Mouse (Mus musculus) NIH3T3 (cell line): Measurements from ENCODE around the gene Rac2.

Experiments
- DNase-seq: peaks from one replicate; pipeline ENCODE4 v3.0.0-alpha.2; 2012; ENCODE audit warnings: low read depth

Rac2 gene

DNA sequence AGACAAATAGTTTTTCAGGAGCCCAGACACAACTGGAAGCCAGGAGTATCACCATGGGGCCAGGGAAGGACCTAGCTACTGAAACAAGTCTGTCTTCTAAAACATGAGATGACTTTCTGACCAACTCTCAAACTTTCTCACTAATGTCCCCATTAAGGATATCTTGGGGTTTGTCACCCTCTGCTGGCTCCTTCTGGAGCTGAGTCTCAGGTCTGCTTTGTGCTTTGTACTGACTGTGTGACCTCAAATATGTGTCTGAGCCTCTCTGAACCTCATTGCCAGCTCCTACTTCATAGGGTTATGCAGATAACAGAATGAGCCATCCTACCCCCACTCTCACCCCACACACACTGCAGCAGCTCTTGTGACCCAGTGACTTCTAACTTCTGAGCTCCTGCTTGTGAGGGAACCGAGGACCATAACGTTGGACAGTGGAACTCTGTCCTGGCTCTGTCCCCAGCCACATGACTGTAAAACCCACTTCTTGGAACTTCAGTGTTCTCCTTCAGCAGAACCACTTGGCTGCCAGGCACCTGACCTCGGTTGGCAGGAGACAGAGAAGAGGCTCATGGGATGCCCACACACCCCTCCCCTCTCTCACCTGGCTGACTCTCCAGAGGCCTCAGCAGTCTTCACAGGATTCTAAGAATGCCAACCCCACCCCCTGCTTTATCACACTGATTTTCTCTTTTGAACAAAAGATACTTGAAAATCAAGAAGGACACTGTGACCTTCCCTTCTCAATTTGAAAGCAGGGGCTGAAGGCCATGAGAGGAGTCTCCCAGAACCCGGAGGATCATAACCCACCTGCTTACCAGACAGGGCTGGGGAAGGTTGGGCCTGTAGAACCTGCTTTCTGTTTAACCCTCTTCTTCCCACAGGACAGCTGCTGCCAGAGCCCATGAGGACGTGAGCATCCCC is 24.9 kb downstream of the Rac2 start:
- peak; percentile 53 for DNase-seq

DNA sequence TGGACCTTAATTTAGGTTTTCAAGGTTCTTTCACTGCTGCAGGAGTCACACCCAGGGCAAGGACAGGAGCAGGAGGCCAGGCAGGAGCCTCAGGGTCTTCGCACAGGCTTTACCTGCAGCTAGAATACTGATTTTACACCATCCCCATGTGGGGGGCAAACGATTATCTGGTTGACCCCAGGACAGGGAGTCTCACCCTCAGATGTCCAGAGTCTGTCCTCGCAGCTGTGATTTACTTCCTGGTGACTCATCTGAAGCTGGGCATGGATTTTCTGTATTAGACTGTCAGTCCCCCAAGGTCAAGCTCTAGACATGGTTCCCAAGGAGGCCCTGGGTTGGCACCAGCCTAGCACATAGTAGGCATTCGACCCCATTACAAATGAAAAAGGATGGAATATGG is 26.5 kb downstream of the Rac2 start:
- no peak for DNase-seq

DNA sequence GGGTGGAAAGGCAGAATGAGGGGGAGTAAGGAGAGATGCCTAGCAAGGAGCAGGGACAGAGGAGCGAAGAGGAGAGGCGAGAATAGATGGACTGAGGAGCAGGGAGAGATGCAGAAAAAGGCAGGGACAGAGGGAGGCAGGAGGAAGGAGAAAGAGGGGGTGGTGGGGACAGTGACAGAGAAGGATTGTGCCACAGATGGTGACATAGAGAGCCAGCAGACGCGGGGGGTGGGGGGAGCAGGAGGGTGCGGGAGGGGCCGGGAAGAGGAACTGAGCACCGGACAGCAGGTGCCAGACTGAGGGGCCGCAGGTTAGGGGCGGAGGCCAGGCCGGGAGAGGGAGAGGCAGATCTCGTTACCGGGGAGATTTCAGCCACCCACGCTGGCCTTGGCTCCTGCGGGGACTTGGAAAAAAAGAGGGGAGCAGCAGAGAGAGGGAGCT is 28.0 kb downstream of the Rac2 start, which contains the start of gene Sstr3:
Gene Sstr3 (minus strand): TSS at position 125 of the 441 bp plus-strand sequence.
- DNase-seq, result no peak

DNA sequence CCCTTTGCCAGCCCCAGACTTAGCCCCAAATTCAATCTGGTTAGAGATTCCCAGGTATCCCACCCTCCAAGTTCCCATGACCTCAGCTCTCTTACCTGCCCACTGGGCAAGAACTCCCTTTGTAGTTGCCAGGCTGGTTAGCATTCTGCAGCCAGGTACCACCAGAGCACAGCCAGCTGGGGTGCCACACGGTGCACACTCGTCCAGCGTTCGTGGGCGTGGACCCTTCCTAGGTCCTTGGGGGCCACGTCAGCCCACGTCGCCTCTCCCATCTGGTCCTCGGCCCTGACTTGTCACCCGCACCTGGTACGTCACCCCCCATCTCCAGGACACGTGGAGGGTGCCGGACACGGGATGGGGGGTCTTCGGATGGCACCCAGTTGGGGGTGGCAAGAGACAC is 28.5 kb downstream of the Rac2 start:
- DNase-seq, result no peak

DNA sequence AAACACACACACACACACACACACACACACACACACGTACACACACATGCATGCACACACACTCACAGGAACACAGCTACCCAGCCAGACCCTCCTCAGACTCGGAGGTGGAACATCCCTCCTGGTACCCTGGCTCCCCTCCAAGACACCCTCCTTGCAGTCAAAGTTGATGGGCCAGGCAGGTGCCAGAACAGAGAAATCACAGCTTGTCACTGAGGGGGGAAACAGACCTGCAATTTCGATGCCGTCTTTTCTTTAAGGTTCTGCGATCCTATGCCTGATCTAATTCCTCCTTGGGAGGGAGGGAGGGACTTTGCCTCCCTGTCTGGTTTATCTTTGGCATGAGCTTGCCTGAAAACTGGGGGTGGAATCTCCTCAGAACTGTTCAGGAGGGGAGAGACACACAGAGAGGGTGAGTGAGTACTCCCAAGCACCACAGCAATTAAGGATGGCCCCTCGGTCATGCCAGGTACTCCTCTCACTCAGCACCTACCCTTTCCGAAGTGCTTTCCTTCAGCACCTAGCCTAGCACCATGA is 29.7 kb downstream of the Rac2 start:
- no peak for DNase-seq

DNA sequence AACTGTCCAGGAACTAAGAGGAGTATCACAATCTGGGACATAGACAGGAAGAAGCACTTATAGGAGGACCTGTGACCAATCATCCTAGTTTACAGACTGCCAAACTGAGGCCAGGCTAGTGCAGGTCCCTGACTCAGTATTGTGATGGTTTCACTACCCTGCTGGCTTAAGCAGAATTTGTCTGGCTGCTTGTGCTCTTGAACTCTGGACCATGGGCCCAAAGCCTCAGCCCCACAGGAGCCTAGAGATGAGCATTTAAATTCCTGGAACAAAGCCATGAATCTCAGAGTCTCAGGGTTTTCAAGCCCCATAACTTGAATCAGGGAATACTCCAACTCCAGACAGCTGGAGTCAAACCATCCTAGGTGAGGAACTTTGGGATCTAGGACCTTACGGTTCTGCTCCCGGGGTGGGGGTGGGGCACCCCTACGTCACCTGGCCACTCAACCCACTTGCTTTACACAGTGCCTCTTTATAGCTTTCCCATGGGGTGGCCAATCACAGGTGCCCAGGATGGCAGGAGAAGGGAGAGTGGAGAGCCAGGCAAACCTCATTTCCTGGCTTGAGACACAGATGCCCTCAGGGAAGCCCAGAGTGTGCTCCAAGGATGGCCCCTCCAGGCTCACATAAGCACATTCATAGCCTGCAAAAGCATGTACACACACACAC is 30.4 kb downstream of the Rac2 start:
- DNase-seq, result no peak

DNA sequence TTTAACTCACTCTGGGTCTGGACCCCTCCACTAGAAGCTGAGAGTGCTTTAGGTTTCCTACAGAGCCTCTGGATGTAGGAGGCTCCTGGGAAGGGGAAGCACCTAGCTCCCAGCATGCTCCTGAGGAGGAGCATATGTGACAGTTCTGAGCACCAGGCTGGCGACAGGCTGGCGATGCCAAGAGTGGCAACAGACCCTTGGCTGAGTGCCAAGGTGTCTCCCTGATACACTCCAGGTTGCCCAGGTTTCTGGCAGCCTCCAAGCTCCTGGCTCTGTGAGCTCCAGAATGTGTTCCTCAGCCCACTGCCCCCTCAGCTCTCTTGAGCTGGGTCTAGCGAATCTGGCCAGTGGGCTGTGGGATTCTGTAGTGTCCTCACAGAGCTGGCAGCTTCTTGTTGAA is 31.0 kb downstream of the Rac2 start:
- no peak for DNase-seq

DNA sequence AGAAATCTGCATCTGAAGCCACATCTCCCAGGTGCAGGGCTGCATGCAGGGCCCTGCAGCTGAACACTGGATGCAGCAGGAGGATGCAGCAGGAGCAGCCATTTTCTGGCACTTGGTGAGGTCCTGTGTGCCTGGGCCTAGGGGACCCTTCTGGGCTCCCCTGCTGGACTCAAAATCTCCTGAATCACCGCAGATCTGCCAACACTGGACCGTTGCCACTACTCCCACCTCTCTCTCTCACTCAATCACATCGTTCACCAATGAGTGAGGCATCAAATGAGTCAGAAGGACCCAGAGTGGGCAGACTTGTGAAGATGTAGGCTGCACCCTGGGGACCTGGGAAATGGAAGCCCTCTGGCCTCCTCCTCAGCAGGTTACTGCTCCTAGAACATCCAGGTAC is 31.5 kb downstream of the Rac2 start:
- peak; percentile 31 for DNase-seq

DNA sequence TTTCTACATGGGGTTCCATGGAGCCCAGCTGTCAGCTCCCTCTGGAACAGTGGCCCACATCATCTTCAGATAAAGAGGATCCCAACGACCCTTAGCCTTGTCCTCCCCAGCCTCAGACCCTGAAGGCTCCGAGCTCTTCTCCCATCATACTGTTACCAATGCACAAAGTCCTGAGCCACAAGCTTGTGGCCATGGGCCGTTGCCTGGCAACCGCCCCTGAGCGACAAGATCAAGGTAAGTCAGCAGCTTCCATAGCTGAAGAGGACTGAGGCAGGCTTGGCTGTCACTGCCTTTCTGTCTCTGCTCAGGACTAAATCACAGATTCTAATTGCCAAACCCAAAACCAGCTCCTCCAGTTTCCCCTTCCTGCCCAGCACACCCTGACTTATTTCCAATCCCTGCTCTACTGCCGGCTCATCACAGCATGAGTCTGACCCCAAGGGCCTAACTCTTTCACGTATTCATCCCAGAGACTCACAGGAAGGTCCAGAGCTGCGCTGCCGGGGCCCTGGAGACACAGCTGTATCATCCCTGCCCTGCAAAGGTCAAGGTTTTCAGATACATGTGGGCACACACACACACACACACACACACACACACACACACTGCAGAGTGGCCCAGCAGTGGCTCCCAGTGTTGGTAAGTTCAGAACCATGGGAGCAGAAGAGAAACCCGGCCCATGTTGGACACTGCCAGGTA is 36.7 kb downstream of the Rac2 start:
- DNase-seq, result no peak

DNA sequence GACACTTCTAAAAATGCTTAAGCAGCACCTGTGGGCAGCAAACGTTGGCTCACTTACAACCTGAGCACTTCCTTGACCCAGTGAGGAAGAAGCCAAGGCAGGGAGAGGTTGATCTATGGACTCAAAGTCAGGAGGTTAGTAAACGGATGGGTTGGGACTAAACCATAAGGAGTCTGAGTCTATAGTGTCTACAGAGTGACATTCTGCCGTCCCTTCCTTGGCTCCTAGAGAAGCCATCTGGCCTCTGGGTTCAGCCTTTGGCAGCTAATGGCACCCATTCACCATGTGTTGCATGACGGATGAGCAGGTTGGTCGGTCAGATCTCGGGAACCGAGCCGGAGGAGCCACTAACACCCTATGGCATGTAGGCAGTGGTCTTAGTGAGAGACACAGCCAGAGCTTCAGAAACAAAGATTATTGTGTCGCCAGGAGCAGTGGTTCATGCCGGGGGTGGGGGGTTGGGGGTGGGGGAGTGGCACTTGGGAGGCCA is 39.2 kb downstream of the Rac2 start:
- no peak for DNase-seq

DNA sequence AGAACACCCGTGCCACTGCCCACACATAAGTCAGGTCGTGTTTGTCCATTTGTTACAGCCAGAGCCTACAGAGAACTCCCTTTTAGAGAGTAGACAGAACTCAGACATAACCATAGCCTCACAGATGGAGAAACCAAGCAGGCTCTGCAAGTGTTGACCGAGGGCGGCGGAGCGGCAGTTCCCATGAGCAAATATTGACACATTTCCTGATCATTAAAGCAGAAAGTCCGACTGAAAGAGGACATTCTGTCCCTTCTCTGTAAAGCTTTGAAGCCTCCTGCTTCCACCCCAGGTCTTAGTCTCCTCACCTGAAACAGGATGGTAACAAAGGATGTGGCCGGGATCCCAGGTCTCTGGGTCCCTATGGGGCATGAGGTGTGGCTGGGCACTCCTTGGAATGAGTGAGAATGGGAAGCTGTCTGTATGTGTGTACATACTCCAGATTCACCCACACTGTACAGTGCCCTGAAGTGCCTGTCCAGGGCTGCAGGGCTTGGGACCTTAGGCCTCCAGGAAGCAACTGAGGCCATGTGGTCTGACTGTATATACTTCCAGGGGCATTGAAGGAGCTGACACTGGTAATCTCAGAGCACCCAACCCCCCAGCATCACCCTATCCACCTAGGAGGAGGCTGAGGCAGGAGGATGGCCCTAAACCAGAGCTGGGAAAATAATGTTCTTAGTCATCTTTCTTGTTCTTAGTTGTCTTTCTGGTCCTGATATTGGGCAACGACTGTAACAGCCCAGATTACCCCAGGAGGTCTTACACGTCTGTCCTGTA is 39.8 kb downstream of the Rac2 start:
- DNase-seq, result no peak

DNA sequence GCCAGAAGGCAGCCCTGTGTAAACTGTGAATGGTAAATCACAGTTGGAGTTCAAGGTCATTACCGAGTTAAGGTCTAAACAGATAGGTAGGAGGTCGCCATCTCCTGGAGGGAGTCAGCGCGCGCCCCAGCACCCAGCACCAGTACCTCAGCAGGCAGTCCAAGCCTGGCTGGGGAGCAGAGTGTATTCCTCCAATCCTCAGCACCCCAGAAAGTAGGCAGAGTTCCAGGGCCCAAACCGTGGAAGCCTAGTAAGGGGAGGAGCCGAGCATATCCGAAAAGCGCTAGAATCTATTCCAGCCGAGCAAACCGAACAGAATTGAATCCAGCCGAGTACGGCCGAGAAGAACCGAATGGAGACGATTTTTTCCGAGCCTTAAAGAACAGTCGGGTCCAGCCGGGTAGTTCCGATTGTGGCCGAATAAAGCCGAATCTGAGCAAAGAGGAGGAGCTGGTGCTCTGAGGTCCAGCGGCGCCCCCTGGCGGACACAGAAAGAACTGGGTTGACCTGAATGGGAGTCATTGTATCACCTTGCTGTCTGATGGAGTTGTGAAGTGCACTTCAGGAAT is 40.6 kb downstream of the Rac2 start:
- peak; percentile 99 for DNase-seq

DNA sequence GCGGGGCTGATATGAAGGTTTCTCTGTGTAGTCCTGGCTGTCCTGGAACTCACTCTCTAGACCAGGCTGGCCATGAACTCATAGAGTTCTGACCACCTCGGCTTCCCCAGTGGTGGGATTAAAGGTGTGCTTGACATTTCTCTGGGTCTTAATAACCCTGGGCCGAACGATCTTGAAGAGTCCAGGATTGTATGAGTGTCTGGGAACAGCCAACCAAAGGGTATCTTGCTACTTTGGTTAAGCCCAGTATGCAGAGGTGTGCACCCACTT is 41.2 kb downstream of the Rac2 start:
- no peak for DNase-seq

DNA sequence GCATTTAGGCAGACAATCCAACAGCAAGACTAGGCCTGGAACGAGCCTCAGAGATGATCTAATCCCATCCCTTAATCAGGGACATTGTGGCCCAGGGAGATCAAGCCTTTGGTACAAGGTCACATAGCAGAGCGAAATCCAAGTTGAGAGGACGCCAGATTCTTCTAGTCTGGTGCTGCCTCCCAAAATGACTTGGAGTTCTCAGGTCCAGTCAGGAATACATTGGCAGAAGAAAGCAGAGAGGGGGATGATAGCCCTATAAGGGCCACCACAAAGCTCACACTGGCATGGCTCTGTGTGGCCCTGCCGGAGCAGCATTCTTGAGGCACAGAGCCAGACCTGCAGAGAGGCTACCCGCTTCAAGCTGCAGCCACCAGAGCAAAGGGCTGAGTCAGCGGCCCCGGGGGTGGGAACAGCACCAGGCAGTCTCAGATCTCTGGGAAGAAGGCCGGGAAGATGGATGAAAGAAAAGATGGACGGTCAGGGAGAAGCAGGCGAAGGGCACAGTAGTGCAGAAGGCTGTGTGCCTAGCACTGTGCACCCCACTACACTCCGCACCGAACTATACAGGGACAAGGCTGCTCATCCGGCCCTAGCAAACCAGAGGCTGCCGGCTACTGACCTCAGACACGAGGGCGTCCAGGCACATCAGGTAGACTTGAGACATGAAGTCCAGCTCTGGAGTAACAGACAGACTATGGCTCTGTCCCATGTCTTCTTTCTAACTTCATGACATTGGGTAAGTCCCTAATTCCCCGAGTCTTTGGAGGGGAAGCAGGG is 41.7 kb downstream of the Rac2 start, which contains the start of gene C1qtnf6:
Gene C1qtnf6 (minus strand): TSS at position 746 of the 780 bp plus-strand sequence.
- peak; percentile 84 for DNase-seq

DNA sequence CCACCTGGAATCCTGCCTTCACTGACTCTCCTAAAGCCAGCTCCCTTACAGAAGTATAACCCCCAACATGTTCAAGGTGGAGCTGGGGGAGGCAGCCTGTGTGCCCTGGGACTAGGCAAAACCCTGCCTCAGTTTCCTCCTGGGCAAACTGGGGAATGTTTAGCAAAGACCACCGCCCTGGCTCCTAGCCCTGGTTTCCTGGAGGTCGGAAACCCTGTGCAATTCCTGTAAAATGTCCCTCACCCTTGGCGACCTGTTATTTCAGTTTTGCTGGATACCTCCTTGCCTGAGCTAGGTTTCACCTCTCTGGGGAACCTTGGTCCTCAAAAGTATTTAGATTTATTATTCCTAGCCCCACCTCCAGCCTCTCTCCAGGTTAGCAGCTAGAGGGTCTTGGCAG is 42.4 kb downstream of the Rac2 start:
- DNase-seq, result no peak

DNA sequence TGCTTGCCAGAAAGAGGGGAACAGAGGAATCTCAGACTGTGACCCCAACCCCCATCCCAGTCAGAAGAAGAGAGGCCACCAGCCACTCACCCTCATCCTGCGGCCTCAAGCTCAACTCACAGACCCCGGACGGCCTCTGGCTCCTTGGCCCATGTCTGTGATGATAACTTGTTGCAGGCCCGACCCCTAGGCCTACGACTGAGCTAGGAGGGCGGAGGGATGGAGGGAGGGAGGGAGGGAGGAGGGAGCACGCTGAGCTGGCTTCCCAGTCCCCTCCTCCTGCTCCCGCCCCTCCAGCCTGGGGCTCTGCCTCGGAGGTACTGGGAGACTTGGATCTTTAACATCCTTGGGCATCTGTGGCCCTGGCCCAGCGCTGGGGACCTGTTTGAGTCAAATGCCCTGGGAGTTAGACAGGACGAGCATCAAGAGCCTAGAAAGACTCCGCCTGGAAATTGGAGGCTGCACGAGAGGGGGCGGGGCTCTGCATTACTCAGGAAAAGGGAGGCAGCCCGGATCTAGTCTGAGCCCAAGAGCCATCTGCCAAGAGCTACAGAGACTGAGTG is 43.1 kb downstream of the Rac2 start:
- DNase-seq, result peak; percentile 87

DNA sequence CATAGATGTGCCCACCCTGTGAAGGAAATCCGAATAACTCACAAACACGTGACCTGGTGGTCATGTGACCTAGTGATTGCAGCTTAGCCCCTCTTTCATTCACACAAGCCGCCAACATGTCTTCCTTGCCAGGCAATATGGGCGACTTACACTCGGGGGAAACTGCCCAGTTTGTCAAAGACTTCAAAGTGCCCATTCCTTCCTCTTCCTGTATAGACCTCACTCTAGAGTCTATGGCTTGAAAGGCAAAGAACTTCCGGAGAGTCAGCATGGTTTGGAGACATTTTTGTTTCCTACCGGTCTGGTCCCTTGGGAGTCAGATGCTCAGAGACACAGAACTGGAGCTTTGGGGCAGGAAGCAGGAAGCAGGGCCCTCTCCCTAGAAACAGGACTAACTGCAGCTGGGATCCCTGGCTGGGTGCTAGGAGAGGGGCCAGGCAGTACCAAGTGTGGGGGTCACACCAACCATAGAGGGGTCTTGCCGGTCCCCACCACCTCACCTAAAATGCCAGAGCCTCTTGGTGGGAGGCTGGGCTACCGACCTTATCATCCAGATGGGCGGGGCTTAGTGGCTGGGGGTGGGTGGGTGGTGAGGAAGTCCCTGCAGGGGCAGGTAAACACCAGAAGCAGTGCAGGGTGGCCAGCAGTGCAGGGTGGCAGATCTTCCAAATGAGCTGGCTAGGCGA is 43.7 kb downstream of the Rac2 start:
- DNase-seq, result peak; percentile 88

DNA sequence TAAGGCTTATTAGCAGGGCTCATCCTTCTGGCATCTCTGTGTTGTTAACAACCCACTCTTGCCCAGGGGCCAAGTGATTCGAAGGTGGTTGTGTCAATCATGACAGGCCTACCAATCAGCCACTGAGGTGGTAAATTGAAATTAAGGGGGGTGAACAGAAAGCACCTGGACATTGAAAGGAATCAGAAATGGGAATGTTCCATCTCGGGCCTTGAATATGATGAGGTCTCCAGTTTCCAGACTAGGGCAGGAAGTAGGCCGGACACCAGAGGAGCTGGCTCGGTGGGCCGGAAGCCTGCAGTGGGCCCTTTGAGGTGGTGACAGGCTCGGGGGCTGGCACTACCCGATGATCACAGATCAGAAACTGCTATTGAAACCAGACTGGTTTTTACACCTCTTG is 44.6 kb downstream of the Rac2 start:
- DNase-seq, result peak; percentile 67

DNA sequence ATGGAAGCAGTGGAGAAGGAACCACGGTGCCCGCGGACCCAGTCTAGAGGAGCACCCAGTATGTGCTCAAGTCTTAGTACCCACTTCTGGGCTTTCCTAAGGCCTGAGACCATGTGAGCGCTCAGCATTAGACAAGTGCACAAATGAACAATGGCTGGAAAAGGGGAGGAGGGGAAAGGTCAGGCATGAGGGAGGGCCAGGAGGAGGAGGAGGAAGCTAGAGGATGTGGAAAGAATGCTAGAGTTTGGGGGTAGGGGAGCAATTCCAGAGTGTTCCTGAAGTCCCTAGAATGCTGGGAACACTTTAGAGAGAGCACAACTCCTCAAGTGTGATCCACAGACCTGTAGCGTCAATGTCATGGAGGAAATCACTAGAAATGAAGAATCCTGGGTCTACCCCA is 48.4 kb downstream of the Rac2 start:
- no peak for DNase-seq

DNA sequence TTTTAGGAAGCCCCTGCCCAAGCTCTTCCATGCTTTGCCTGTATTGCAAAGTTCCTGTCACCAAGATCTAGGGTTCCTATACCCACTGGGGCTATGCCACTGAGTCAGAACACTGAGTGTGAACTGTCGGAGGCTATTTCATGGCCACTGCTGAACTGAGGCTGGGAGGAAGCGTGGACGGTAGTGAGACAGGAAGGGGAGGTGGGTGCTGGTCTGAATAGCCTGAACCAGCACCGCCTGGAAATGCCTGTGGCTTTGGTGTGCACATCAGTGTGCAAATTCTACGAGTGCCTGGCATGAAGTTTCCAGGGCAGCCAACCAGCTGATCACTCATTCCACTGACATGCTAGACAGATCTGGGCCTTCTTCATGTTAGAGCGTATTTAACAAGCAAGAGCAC is 50.7 kb downstream of the Rac2 start:
- no peak for DNase-seq
